Mouse (Mus musculus) lung, adult 2 months (tissue): ENCODE data around the gene Rmnd5b.
"Not testable (repeated sequence)": the region's sequence is repeated elsewhere in the genome, so short reads cannot be mapped to it uniquely, and the experiment has no call there.

Source experiments
- CTCF ChIP-seq: fragments of 200-500 bp; IDR thresholded peaks from 2 replicates; pipeline ENCODE4 v1.5.1; 2011; ENCODE audit warnings: mild to moderate bottlenecking, low read length, control low read depth; ENCODE audit not compliant: insufficient read depth
- POLR2A ChIP-seq: fragments of 200-500 bp; IDR thresholded peaks from 2 replicates; pipeline ENCODE4 v1.6.1; 2011; ENCODE audit warnings: low read depth, mild to moderate bottlenecking, control low read depth, low read length, borderline replicate concordance; ENCODE audit errors: extremely low read depth

- TF ChIP-seq POLR2A, CTCF: not testable (repeated sequence)
These were observed 29.1 kb upstream of the Rmnd5b start for GRCm38 (mm10) chr11:51664747-51665146.
